Mouse (Mus musculus): ENCODE measurements around the gene Tango6.
A peak's percentile ranks its signal among the peaks of the same experiment; 100 is the strongest.

Tango6 gene

GRCm38 (mm10) chr8:106818626-106819515 is 136.0 kb downstream of the Tango6 start:
- DNase-seq: no peak

- no peak for DNase-seq
Measured at GRCm38 (mm10) chr8:106819581-106819980, 136.7 kb downstream of the Tango6 start.

- DNase-seq: no peak
Measured at GRCm38 (mm10) chr8:106820553-106821515, 138.0 kb downstream of the Tango6 start.

GRCm38 (mm10) chr8:106828921-106829320 is 146.1 kb downstream of the Tango6 start:
- no peak for DNase-seq

GRCm38 (mm10) chr8:106829526-106830045 is 146.7 kb downstream of the Tango6 start:
- DNase-seq: no peak

GRCm38 (mm10) chr8:106834899-106835298 is 152.0 kb downstream of the Tango6 start:
- peak; percentile 22 for DNase-seq

GRCm38 (mm10) chr8:106836525-106836924 is 153.7 kb downstream of the Tango6 start:
- no peak for DNase-seq

- no peak for DNase-seq
Measured at GRCm38 (mm10) chr8:106838803-106839202, 155.9 kb downstream of the Tango6 start.

GRCm38 (mm10) chr8:106839209-106840001 is 156.5 kb downstream of the Tango6 start:
- no peak for DNase-seq

- no peak for DNase-seq
Measured at GRCm38 (mm10) chr8:106850034-106850433, 167.2 kb downstream of the Tango6 start.

GRCm38 (mm10) chr8:106854534-106855241 is 171.8 kb downstream of the Tango6 start:
- DNase-seq: peak; percentile 17

GRCm38 (mm10) chr8:106855242-106855562 is 172.3 kb downstream of the Tango6 start:
- DNase-seq: no peak

- no peak for DNase-seq
Measured at GRCm38 (mm10) chr8:106862845-106863244, 180.0 kb downstream of the Tango6 start.

GRCm38 (mm10) chr8:106865354-106865753 is 182.5 kb downstream of the Tango6 start:
- DNase-seq: no peak

- DNase-seq: peak; percentile 29
Measured at GRCm38 (mm10) chr8:106870051-106870450, 187.2 kb downstream of the Tango6 start, which contains the start of gene Has3. Gene Has3 (plus strand): TSS chr8:106870242.

GRCm38 (mm10) chr8:106870537-106871327 is 187.9 kb downstream of the Tango6 start:
- DNase-seq: peak; percentile 70

GRCm38 (mm10) chr8:106871328-106871926 is 188.6 kb downstream of the Tango6 start:
- no peak for DNase-seq

GRCm38 (mm10) chr8:106871931-106872371 is 189.1 kb downstream of the Tango6 start:
- peak; percentile 69 for DNase-seq

- peak; percentile 30 for DNase-seq
Measured at GRCm38 (mm10) chr8:106872454-106873034, 189.7 kb downstream of the Tango6 start.
